Mouse (Mus musculus) liver, adult 2 months (tissue): ENCODE data around the gene Catip. TPM values are rescaled to one million over a fixed set of nuclear protein-coding genes. Genes with fewer than 3 reads are reported as not detected.

Source experiments
- DNase-seq: peaks from one replicate; pipeline ENCODE4 v3.0.0-alpha.2; 2011; ENCODE audit warnings: low read depth, low spot score; ENCODE audit errors: extremely low read depth
- H3K27ac ChIP-seq: fragments of 200-500 bp; replicated peaks from 2 replicates; pipeline ENCODE4 v1.5.1; 2012; ENCODE audit warnings: low read depth, mild to moderate bottlenecking, control low read depth, inconsistent platforms, low read length; ENCODE audit not compliant: insufficient read depth
- H3K27me3 ChIP-seq: fragments of 200-500 bp; 2 replicates; pipeline ENCODE4 v1.6.1; 2012; ENCODE audit warnings: mild to moderate bottlenecking, moderate library complexity, low read length, inconsistent platforms; ENCODE audit not compliant: control insufficient read depth, insufficient read depth
- H3K36me3 ChIP-seq: fragments of 200-500 bp; 2 replicates; pipeline ENCODE4 v1.6.1; 2012; ENCODE audit warnings: low read length, inconsistent platforms; ENCODE audit not compliant: control insufficient read depth, insufficient read depth
- H3K4me1 ChIP-seq: fragments of 200-500 bp; 2 replicates; pipeline ENCODE4 v1.6.1; 2011; ENCODE audit warnings: low read length; ENCODE audit not compliant: control insufficient read depth, insufficient read depth
- H3K4me3 ChIP-seq: fragments of 200-500 bp; 2 replicates; pipeline ENCODE4 v1.5.1; 2011; ENCODE audit warnings: low read depth, mild to moderate bottlenecking, control low read depth, low read length, moderate library complexity; ENCODE audit not compliant: insufficient read depth
- H3K79me2 ChIP-seq: fragments of 200-500 bp; 2 replicates; pipeline ENCODE4 v1.6.1; 2012; ENCODE audit warnings: inconsistent platforms, mild to moderate bottlenecking, low read length, moderate library complexity; ENCODE audit not compliant: control insufficient read depth, insufficient read depth
- H3K9ac ChIP-seq: fragments of 200-500 bp; 2 replicates; pipeline ENCODE4 v1.6.1; 2012; ENCODE audit warnings: low read depth, mild to moderate bottlenecking, control low read depth, inconsistent platforms, low read length
- CTCF ChIP-seq: fragments of 200-500 bp; IDR thresholded peaks from 2 replicates; pipeline ENCODE4 v1.5.1; 2011; ENCODE audit warnings: low read depth, low read length, control low read depth
- POLR2A ChIP-seq: fragments of 200-500 bp; IDR thresholded peaks from 2 replicates; pipeline ENCODE4 v1.6.1; 2011; ENCODE audit warnings: low read length, control low read depth; ENCODE audit not compliant: insufficient read depth; ENCODE audit errors: extremely low read depth
- WGBS: fragments of 180-500 bp; shearing (Covaris S2); methylation state at CpG from one replicate; pipeline ENCODE4 v1.1.7; 2018; 5-methylcytosine and 5-hydroxymethylcytosine counted together
- polyA plus RNA-seq: library from polyadenylated mRNA; depleted of rRNA; stranded (reverse); fragments of >200 nt; gene quantifications from 2 replicates; pipeline ENCODE4 v1.2.3, GENCODE M21; 2012
- total RNA-seq: library from RNA; depleted of rRNA; stranded (reverse); fragments of >200 nt; gene quantifications from 2 replicates; pipeline ENCODE4 v1.2.3, GENCODE M21; 2014

The Catip gene
- total and polyA plus RNA-seq, 2 experiments = 0.09 TPM

DNA sequence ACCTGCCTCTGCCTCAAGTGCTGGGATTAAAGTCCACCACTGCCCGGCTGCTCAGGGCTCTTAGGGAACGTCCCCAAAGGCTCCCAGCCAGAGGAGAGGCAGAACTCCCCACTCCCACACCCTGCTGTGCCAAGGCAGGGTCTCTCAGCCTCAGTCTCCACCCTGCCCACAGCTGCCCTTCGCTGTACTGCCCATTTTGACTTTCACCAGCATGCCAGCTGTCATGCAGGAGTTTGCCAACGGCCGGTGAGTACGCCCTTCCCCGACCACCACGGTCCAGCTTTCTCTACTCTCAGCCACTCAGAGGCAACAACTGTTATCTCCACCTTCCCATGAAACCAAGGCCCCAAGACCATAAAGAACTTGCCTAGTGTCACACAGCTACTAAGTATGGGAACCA lies 22.6 kb downstream of the Catip start:
- no peak for DNase-seq
- H3K79me2 ChIP-seq = no peaks in the 10 kb centered on the region
- peaks cover 14% of the 10 kb centered on the region for H3K4me1 ChIP-seq
- H3K36me3 ChIP-seq = no peaks in the 10 kb centered on the region
- TF ChIP-seq CTCF = no peak
- TF ChIP-seq POLR2A = no peak
- H3K27ac ChIP-seq = no peak overlapping the region
- no peaks in the 10 kb centered on the region for H3K27me3 ChIP-seq
- H3K9ac ChIP-seq = no peak overlapping the region
- 88% methylated on average over 8 of the region's 8 CpGs for WGBS
- no peak overlapping the region for H3K4me3 ChIP-seq

DNA sequence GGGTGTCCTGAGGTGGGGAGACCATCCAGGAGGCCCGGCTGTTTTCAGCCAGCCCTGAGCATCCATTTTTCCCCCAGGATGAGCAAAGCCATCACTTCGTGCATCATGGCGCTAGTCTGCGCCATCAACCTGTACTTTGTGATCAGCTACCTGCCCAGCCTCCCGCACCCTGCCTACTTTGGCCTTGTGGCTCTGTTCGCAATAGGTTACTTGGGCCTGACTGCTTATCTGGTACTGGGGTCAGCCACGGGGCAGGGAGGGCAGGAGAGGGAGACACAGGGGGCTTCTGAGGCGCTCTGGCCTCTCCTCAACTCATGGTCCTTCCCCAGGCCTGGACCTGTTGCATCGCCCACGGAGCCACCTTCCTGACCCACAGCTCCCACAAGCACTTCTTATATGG lies 23.2 kb downstream of the Catip start:
- no peak overlapping the region for H3K9ac ChIP-seq
- H3K27ac ChIP-seq = no peak overlapping the region
- no peaks in the 10 kb centered on the region for H3K36me3 ChIP-seq
- no peaks in the 10 kb centered on the region for H3K79me2 ChIP-seq
- no peak for DNase-seq
- WGBS = 93% methylated on average over 10 of the region's 10 CpGs
- peaks cover 10% of the 10 kb centered on the region for H3K4me1 ChIP-seq
- no peaks in the 10 kb centered on the region for H3K27me3 ChIP-seq
- no peak overlapping the region for H3K4me3 ChIP-seq
- TF ChIP-seq CTCF (no peak), POLR2A (no peak)

DNA sequence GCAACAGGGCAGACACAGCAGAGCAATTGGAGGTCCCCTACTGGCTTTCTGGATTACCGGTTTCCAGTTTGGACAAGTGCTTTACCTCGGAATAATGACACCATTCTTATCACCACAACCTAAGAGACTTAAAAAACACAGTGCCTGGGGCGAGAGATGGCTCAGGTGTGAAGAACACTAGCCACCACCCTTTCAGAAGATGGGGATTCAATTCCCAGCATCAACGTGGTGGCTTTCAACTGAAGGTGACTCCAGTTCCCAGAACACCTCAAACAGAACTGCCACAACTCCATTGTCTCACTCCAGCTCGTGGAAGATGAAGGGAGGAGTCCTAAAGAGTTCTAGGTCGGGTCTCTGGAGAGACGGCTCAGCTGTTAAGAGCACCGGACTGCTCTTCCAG lies 23.6 kb downstream of the Catip start:
- no peaks in the 10 kb centered on the region for H3K79me2 ChIP-seq
- DNase-seq = no peak
- H3K27ac ChIP-seq = no peak overlapping the region
- TF ChIP-seq CTCF (no peak), POLR2A (no peak)
- no peaks in the 10 kb centered on the region for H3K36me3 ChIP-seq
- H3K4me3 ChIP-seq = no peak overlapping the region
- H3K27me3 ChIP-seq = no peaks in the 10 kb centered on the region
- H3K9ac ChIP-seq = no peak overlapping the region
- peaks cover 10% of the 10 kb centered on the region for H3K4me1 ChIP-seq
- 92% methylated on average over 8 of the region's 8 CpGs for WGBS

DNA sequence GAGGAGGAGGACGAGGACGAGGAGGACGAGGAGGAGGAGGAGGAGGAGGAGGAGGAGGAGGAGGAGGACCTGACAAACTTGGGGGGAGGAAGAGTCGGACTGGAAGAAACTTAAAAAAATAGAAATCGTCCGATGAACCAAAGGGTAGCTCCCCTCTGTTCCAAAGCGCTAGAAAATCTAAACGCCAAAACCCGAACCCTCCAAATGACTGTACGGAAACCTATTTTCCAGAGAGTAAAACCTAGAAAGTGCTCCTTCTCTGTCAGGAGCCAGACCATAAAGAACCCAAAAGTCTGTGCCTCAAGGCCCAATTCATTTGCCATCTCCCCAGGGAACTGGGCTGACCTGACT lies 24.4 kb downstream of the Catip start:
- 59% methylated on average over 7 of the region's 10 CpGs for WGBS
- DNase-seq = no peak
- H3K27ac ChIP-seq = peak overlapping the region; percentile 99
- no peak for TF ChIP-seq POLR2A
- no peak for TF ChIP-seq CTCF
- no peaks in the 10 kb centered on the region for H3K36me3 ChIP-seq
- peak overlapping the region; percentile 63 for H3K4me3 ChIP-seq
- no peaks in the 10 kb centered on the region for H3K27me3 ChIP-seq
- peak overlapping the region; percentile 75 for H3K9ac ChIP-seq
- H3K4me1 ChIP-seq = peaks cover 10% of the 10 kb centered on the region
- no peaks in the 10 kb centered on the region for H3K79me2 ChIP-seq

DNA sequence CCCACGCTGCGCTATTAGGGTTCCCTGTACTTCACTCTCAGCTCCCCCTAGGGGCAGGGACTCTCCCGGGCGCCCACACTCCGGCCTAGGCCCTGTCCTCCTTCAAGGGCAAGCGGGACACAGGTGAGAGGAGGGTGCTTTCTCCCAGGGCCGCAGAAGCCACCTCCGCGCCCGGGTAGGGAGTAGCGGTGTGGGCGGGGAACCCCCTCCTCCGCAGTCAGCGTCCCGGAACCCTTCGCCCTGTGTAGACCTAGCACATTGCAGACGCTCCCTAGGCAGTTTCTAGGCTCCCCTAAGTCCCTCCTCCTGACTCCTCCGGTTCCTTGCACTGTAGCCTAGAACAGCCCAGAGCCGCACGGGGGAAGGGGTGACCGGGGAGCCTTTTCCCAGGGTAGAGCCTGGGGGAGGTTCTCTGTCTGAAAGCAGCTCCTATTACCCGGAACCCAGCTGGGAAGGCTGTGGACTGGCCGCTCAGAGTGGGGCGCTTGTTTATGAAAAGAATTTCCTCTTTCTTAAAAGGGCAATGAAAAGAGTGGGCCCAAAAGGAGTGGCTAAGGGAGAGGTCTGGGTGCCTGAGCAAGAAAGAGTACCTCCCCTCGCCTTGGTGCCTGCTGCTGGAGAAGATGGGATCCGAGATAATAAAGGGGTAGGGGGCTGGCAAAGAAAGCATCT lies 24.9 kb downstream of the Catip start:
- TF ChIP-seq CTCF (peak; percentile 68), POLR2A (0 out of 2 replicates have a peak, but pooled peaks have one; percentile 60)
- H3K4me1 ChIP-seq = peaks cover 10% of the 10 kb centered on the region
- peak; percentile 95 for DNase-seq
- H3K36me3 ChIP-seq = no peaks in the 10 kb centered on the region
- no peaks in the 10 kb centered on the region for H3K79me2 ChIP-seq
- H3K27ac ChIP-seq = peak overlapping the region; percentile 99
- under 1% methylated on average over 26 of the region's 26 CpGs for WGBS
- peak overlapping the region; percentile 75 for H3K9ac ChIP-seq
- H3K4me3 ChIP-seq = peak overlapping the region; percentile 63
- H3K27me3 ChIP-seq = no peaks in the 10 kb centered on the region

DNA sequence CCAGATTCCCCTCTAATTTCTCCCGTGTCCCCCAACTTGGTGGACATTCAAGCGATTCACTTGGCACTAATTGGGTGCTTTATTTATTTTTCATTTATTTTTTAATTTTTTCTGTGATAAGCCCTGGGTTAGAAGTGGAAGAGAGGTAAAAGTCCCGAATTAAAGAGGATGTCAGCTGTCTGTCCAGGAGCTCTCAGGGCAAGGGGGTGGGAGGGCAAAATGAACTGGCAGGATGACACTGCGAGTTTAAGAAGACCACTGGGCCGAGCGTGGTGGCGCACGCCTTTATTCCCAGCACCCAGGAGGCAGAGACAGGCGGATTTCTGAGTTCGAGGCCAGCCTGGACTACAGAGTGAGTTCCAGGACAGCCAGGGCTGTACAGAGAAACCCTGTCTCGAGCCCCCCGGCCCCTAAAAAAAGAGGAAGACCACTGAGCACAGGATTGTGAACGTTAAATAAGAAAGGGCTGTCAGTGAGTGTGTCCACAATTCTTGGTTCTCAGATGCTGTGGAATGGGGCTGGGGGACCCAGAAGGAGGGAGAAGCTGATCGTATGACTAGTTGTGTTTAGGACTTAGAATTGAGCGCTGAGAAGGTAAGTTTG lies 25.6 kb downstream of the Catip start:
- Histone ChIP-seq H3K4me1 (peaks cover 10% of the 10 kb centered on the region), H3K4me3 (peak overlapping the region; percentile 63), H3K27ac (peak overlapping the region; percentile 99), H3K27me3 (no peaks in the 10 kb centered on the region), H3K36me3 (no peaks in the 10 kb centered on the region), H3K79me2 (peaks cover 3% of the 10 kb centered on the region; the same call in 1 of the 2 replicates), H3K9ac (peak overlapping the region; percentile 75)
- TF ChIP-seq POLR2A = no peak
- no peak for TF ChIP-seq CTCF
- 47% methylated on average over 15 of the region's 15 CpGs for WGBS
- DNase-seq = no peak
